Mouse (Mus musculus): ENCODE results near the gene Pin4. TPM values are rescaled to one million over a fixed set of nuclear protein-coding genes. Genes with fewer than 3 reads are reported as not detected.
A peak's percentile ranks its signal among the peaks of the same experiment; 100 is the strongest.

Gene Pin4
- 46.0 and 46.5 TPM in 2 replicates for polyA plus RNA-seq (2012; rRNA removed)

DNA sequence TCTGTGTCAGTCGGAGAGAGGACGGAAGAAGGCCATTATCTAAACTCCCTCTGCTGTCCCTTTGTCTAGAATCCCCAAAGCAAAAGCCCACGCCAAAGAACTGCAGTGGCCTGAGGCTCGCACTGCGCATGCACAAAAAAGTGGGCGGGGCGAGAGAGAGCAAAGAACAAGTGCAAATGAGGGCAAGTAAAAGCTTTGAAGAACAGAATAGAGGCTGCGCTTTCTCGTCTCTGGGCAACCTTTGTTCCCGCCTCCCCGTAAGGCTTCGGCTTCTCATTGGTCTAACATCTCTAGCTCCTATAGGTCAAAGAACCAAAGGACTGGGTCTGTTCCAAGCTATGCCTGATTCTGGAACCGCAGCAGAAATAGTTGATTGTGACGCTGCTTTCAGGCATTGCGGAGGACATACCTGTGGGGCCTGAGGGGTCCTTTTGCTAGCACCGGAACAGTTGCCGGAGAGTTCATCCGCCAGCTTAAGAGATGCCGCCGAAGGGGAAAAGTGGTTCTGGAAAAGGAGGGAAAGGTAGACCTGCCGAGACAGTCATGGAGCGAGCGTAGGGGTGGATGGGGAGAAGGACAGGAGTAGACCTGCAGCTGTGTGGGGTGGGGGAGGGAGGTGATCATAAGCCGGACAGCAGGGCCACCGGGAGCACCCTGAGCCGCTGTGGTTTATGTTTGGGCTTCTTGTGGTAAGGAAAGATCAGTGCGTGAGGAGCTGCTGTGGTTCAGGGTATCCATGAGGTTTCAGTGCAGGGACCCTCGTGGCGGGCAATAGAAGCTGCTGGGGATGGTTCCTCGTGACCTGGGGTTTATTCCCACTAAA, at the start of gene Pin4:
Pin4 (plus strand) TSS at position 406 of the 823 bp plus-strand sequence.
- Histone ChIP-seq H3K4me1 (ENCODE audit: control insufficient read depth, insufficient read depth, low read length) (peaks cover 1% of the 10 kb centered on the region; the same call in 1 of the 2 replicates), H3K4me3 (ENCODE audit: insufficient read depth, low read length) (peak within 1 kb of the TSS; percentile 77), H3K27ac (ENCODE audit: insufficient read depth, low read length) (0 out of 2 replicates have a peak within 1 kb of the TSS, but pooled peaks have one; percentile 50)
- TF ChIP-seq POLR2A (IDR thresholded peaks at IDR 0.05; ENCODE audit: extremely low read depth, insufficient read depth, low read length) (peak; percentile 52; the same call in 1 of the 2 replicates), CTCF (IDR thresholded peaks at IDR 0.05; ENCODE audit: extremely low read depth, insufficient read depth, low read length) (no peak)

DNA sequence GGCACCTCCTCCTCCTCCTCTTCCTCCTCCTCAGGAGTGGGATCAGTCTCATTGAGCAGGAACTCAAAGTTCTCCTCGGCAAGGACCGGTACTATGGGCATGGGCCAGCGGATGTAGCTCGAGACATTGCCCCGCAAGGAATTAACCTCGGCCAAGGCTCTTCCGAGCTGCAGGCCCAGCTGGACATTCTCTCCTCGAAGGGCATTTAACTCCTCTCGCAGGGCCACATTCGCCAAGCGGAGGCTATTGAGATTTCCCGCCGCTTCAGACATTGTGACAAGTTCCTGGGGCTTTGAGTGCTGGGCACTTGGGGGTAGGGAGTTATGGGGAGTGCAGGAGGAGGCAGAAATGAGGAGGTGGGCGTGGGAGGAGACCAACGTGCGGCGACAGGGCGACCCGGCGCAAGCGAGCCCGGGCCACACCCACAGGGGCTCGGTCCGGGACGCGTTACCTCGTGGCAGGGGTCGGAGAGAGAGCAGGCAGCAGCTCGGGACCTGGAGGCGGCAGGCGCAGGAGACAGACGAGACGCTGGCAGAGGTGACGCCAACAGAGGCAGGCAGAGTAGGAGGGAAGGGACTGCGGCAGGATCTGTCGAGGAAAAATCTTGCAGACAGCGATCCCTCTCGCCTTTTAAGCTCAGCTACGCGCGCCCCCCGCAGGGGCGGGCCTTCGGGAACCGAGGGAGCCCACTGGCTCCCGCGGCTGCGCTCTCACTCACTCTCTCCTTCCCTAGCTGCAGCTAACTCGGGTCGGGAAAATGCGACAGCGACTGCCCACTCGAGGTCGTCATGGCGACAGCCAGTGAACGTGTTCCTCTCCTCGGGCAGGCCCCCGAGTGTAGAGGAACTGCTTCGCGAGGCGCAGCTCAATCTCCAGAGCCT, 48.4 kb upstream of the Pin4 start, which contains the start of gene Rtl5:
Rtl5 (minus strand) TSS at position 714 of the 881 bp plus-strand sequence.
- TF ChIP-seq POLR2A (IDR thresholded peaks at IDR 0.05; ENCODE audit: extremely low read depth, insufficient read depth, low read length) (no peak), CTCF (IDR thresholded peaks at IDR 0.05; ENCODE audit: extremely low read depth, insufficient read depth, low read length) (no peak)
- Histone ChIP-seq H3K4me1 (ENCODE audit: control insufficient read depth, insufficient read depth, low read length) (peaks cover 2% of the 10 kb centered on the region), H3K4me3 (ENCODE audit: insufficient read depth, low read length) (peak within 1 kb of the TSS; percentile 52), H3K27ac (ENCODE audit: insufficient read depth, low read length) (peak within 1 kb of the TSS; percentile 32)

DNA sequence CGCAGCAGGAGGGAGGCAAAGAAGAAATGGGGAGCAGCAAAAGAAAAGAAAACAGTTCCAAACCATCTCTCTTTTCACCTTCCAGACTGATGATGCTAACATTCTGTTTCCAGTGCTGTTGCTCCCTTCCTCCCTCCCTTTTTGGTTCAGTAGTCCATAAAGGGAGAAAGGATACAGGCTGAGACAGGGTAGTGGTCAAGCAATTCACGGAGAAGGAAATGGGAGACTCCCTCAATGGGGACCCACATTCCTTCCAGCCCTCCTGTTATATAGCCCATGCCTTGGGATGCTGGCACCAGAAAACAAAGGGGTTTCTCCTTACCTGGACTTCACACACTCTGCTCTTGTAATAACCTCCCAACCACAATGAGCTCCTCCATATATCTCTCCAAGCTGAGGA, 47.7 kb upstream of the Pin4 start:
- no peak for TF ChIP-seq CTCF (IDR thresholded peaks at IDR 0.05; ENCODE audit: extremely low read depth, insufficient read depth, low read length)
- no peak for TF ChIP-seq POLR2A (IDR thresholded peaks at IDR 0.05; ENCODE audit: extremely low read depth, insufficient read depth, low read length)
- peak overlapping the region; percentile 52 for H3K4me3 ChIP-seq (ENCODE audit: insufficient read depth, low read length)
- peaks cover 2% of the 10 kb centered on the region for H3K4me1 ChIP-seq (ENCODE audit: control insufficient read depth, insufficient read depth, low read length)
- peak overlapping the region; percentile 32; the same call in 1 of the 2 replicates for H3K27ac ChIP-seq (ENCODE audit: insufficient read depth, low read length)

DNA sequence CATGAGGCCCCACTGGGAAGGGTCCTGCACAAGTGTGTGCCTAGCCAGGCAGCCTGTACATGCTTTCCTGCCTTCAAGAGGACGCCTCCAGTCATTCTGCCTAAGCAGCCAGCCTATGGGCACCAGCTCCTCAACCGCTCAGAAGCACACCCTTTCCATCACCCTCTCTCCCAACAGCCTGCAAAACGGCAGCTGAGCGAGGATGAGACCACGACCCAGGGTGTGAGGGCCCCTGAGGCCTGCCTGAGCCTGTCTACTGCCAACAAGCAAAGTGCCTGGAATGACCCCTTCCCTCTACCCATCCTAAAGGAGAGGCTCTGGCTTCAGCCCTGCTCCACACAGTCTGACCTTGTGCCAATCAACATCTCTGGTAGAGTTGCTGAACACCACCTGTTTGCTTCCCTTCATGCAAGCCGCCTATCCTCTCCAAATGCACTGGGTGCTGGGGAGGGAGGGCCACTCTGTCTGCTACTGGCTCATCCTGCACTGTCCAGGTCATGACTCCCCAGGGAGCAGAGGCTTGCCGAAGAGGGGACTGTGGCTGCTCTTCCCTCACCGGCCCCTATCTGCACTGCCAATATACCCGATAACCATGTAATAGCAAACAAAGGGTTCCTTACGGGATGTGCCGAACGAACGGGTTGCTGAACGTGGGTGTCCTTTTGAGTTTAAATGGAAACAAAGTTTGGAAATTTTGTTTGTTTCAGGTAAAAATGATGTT, 45.5 kb upstream of the Pin4 start:
- no peak overlapping the region for H3K27ac ChIP-seq (ENCODE audit: insufficient read depth, low read length)
- no peaks in the 10 kb centered on the region; the same call in 1 of the 2 replicates for H3K4me1 ChIP-seq (ENCODE audit: control insufficient read depth, insufficient read depth, low read length)
- TF ChIP-seq CTCF (IDR thresholded peaks at IDR 0.05; ENCODE audit: extremely low read depth, insufficient read depth, low read length) (no peak), POLR2A (IDR thresholded peaks at IDR 0.05; ENCODE audit: extremely low read depth, insufficient read depth, low read length) (no peak)
- H3K4me3 ChIP-seq (ENCODE audit: insufficient read depth, low read length) = no peak overlapping the region

DNA sequence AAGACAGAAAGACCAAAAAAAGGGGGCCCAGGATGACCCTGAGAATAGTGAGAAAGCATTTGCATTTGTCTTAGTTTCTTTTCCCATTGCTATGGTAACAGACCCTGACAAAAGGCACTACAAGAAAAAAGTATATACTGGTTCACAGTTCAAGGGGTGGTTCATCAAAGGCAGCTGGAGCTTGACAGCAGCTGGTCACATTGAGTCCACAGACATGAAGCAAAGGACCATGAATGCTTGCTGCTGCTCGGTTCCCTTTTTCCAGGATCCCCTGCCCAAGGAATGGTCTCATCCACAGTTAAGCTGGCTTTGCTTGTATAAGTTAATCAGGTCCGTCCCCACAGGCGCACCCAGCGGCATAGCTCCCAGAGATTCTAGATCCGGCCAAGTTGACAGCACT, 44.8 kb upstream of the Pin4 start:
- no peak for TF ChIP-seq POLR2A (IDR thresholded peaks at IDR 0.05; ENCODE audit: extremely low read depth, insufficient read depth, low read length)
- no peak for TF ChIP-seq CTCF (IDR thresholded peaks at IDR 0.05; ENCODE audit: extremely low read depth, insufficient read depth, low read length)
- no peak overlapping the region for H3K27ac ChIP-seq (ENCODE audit: insufficient read depth, low read length)
- H3K4me1 ChIP-seq (ENCODE audit: control insufficient read depth, insufficient read depth, low read length) = no peaks in the 10 kb centered on the region
- H3K4me3 ChIP-seq (ENCODE audit: insufficient read depth, low read length) = no peak overlapping the region

DNA sequence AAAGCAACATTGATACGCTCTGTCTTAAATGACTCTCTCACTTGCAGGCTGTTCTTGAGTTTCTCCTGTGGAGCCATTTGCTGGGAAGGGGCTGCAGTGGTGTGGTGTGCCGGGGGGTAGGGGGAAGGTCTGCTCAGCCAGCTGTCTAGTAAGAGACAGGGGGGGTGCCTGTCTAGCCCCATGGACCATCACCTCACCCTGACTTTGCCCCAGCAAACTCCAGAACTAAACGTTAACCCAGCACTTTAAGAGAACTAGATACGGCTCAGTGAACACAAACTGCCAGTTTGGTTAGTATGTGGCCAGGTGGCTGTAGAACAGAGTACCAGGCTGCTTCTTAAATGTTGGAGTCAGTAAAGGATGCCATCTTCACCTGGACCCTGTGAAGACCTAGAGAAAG, 44.1 kb upstream of the Pin4 start:
- TF ChIP-seq POLR2A (IDR thresholded peaks at IDR 0.05; ENCODE audit: extremely low read depth, insufficient read depth, low read length) (no peak), CTCF (IDR thresholded peaks at IDR 0.05; ENCODE audit: extremely low read depth, insufficient read depth, low read length) (no peak)
- H3K4me1 ChIP-seq (ENCODE audit: control insufficient read depth, insufficient read depth, low read length) = no peaks in the 10 kb centered on the region
- H3K27ac ChIP-seq (ENCODE audit: insufficient read depth, low read length) = no peak overlapping the region
- no peak overlapping the region for H3K4me3 ChIP-seq (ENCODE audit: insufficient read depth, low read length)

DNA sequence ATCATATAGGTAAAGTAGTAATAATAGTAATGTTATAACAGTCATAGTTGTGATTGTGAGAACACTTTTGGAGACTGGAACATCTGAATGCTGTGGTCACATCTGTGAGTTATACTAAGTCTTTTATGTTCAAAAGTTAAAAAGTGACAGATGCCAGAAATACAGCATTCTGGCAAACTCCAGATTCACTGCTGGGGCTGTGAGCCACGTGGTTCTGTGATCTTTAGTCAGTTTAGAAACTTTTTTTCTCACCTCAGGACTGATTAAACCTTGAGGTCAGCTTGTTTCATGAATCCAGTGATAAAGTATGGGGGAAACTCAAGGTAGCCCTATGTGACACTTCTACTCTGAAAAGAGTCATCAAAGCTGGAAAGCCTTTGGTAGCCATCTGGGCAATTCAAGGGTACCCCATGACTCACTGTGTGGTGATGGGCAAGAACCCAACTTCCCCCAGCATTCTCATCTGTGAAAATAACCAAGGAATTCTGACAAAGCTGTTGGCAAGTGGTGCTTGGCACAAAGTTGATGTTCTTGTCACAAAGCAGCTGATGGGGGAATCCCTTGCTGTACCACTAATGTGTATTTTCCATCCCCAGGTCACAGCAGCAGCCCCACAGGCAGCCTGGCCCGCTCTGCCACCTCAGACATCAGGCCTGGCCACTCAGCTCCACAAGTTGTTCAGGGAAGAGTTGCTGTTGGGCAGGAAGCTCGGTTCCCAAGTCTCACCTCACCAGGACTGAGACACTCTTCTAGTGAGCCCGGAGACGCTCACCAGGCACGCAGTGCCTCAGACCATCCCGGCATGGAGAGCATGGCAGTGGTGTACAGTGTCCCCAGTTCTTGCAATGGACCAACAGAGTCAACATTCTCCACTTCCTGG, 42.1 kb upstream of the Pin4 start:
- Histone ChIP-seq H3K4me3 (ENCODE audit: insufficient read depth, low read length) (no peak overlapping the region), H3K27ac (ENCODE audit: insufficient read depth, low read length) (no peak overlapping the region), H3K4me1 (ENCODE audit: control insufficient read depth, insufficient read depth, low read length) (no peaks in the 10 kb centered on the region; the same call in 1 of the 2 replicates)
- TF ChIP-seq CTCF (IDR thresholded peaks at IDR 0.05; ENCODE audit: extremely low read depth, insufficient read depth, low read length) = no peak
- TF ChIP-seq POLR2A (IDR thresholded peaks at IDR 0.05; ENCODE audit: extremely low read depth, insufficient read depth, low read length) = no peak

DNA sequence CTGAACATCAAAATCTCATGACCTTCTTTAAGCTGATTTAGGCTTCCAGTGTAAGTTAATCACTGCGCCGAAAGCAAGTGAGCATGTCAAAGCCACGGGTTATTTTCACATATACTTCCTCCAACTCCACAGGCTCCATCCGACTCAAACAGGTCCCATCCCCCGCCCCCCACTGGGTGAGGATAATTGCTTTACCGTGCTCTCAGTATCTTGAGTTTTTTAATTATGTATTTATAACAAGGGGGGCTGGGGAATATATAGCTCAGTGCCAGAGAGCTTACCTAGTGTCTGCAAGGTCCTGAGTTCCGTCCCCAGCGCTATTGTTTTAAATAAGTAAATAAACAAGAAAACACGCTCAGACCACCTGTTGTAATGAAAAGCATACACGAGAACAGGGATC, 38.2 kb upstream of the Pin4 start:
- TF ChIP-seq CTCF (IDR thresholded peaks at IDR 0.05; ENCODE audit: extremely low read depth, insufficient read depth, low read length) = no peak
- TF ChIP-seq POLR2A (IDR thresholded peaks at IDR 0.05; ENCODE audit: extremely low read depth, insufficient read depth, low read length) = no peak
- Histone ChIP-seq H3K4me3 (ENCODE audit: insufficient read depth, low read length) (no peak overlapping the region), H3K4me1 (ENCODE audit: control insufficient read depth, insufficient read depth, low read length) (no peaks in the 10 kb centered on the region; the same call in 1 of the 2 replicates), H3K27ac (ENCODE audit: insufficient read depth, low read length) (no peak overlapping the region)
